Mouse (Mus musculus) testis, adult 2 months (tissue): Measurements from ENCODE around the gene Actg1.

Experiments used
- CTCF ChIP-seq: fragments of 200-500 bp; IDR thresholded peaks from 2 replicates; pipeline ENCODE4 v1.5.1; 2012; ENCODE audit warnings: low read depth, mild to moderate bottlenecking, inconsistent platforms, low read length, moderate library complexity; ENCODE audit not compliant: control insufficient read depth, insufficient read depth, insufficient replicate concordance
- POLR2A ChIP-seq: fragments of 200-500 bp; IDR thresholded peaks from 2 replicates; pipeline ENCODE4 v1.6.1; 2012; ENCODE audit warnings: low read depth, mild to moderate bottlenecking, inconsistent platforms, low read length, moderate library complexity; ENCODE audit not compliant: control insufficient read depth

DNA sequence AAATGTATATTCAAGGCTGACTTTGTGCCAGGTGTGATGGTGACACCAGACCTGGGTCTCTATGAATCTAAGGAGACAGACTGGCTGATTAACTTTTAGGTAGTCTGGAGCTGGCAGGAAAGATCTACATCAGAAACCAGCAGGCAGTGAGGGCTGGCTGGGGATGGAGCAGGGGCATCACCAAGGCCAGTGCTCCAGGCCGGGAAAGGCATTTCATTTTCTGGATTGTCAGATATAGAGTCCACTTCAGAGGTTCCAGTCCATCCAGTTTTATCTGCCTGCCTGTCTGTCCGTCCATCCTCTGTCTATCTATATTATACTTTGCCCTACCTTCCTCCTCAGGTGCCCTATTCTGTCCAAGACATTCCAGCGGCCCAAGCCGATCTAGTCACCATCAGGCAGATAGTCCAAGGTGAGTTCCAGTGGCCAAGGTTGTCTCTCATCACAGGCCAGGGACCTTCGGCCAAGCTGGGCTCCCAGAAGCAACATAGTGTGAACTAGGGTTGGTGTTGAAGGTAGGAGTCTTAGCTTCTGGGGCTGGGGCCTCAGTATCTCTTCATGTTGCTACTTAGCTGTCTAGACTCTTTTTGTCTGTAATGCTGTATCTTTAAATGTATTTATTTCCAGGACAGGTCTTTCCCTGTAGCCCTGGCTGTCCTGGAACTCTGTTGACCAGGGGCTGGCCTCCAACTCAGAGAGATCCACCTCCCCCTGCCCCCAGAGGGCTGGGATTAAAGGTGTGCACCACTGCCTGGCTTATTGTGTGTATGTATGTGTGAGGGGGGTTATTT is 4.6 kb downstream of the Actg1 start:
- no peak for TF ChIP-seq POLR2A
- TF ChIP-seq CTCF: no peak
